Mouse (Mus musculus) liver, embryonic 14.5 days (tissue): ENCODE measurements around the gene Ago1.

Experiments used
- CTCF ChIP-seq: IDR thresholded peaks from 2 replicates; pipeline ENCODE4 v1.5.1; 2016; ENCODE audit warnings: antibody characterized with exemption, low read depth, control low read depth
- EP300 ChIP-seq: IDR thresholded peaks from 2 replicates; pipeline ENCODE4 v1.6.1; 2016; ENCODE audit warnings: antibody characterized with exemption, low read depth

GRCm38 (mm10) chr4:126465843-126466242 is 2.5 kb downstream of the Ago1 start:
- TF ChIP-seq CTCF, result no peak
- no peak for TF ChIP-seq EP300
